Comparison of ENCODE assay signal across 16 mouse cellular contexts in genomic region chr6:50924571-50924970, GRCm38 (mm10).
DNase-seq lines count a peak whose midpoint lies in the region; ATAC-seq lines count a peak whose summit lies in the region.
"Had no signal": no experiment of that assay in that cellular context is flagged by ENCODE, and none has a peak within 500 bp of the region (broad histone marks: within the 10 kb centered on the region; RNA-seq: fewer than 3 reads in every experiment).

No protein-coding gene starts in this region.

- intact Hi-C loops in left cerebral cortex, postnatal 10 days (cut with DNase I), result no loop called here

- peak overlapping the region; percentile 40; the same call in 1 of the 2 replicates for H3K27ac ChIP-seq in forebrain, embryonic 10.5 days
- no peak overlapping the region; the same call in 1 of the 2 replicates for H3K27ac ChIP-seq in forebrain, embryonic 13.5 days
- H3K27ac ChIP-seq in kidney, embryonic 15.5 days, result peak overlapping the region; percentile 73
- peak overlapping the region; percentile 67 for H3K27ac ChIP-seq in hindbrain, embryonic 13.5 days

- no peak for DNase-seq in forebrain, embryonic 10.5 days (ENCODE audit: extremely low spot score, low spot score)
- DNase-seq in kidney, postnatal 10 days, result no peak
- peak; percentile 42 for DNase-seq in embryo, embryonic 11 days
- DNase-seq in adrenal gland, adult 2 months, result no peak
- no peak for DNase-seq in left cerebral cortex, postnatal 10 days (ENCODE audit: extremely low spot score in 1 of 2, low spot score in 2 of 2)
- DNase-seq: adrenal gland, postnatal 10 days; cerebellum, adult 8-10 months; gastrocnemius, postnatal 25 days; heart, postnatal 10 days; liver; lung, adult 18-20 months; lung, postnatal 4 days had no signal

- no peak overlapping the region for H3K4me3 ChIP-seq in forebrain, embryonic 10.5 days
- no peak overlapping the region for H3K4me3 ChIP-seq in forebrain, embryonic 13.5 days
- H3K4me3 ChIP-seq in kidney, embryonic 15.5 days (replicated peaks), result no peak overlapping the region
- H3K4me3 ChIP-seq in hindbrain, embryonic 13.5 days, result no peak overlapping the region

- no peaks in the 10 kb centered on the region for H3K36me3 ChIP-seq in forebrain, embryonic 10.5 days (replicated peaks)
- H3K36me3 ChIP-seq in forebrain, embryonic 13.5 days (ENCODE audit: poor library complexity, severe bottlenecking), result no peaks in the 10 kb centered on the region
- H3K36me3 ChIP-seq in kidney, embryonic 15.5 days, result no peaks in the 10 kb centered on the region
- H3K36me3 ChIP-seq in hindbrain, embryonic 13.5 days, result no peaks in the 10 kb centered on the region

- H3K4me2 ChIP-seq in forebrain, embryonic 13.5 days, result no peak overlapping the region
- H3K4me2 ChIP-seq in kidney, embryonic 15.5 days, result no peak overlapping the region
- H3K4me2 ChIP-seq in hindbrain, embryonic 13.5 days, result no peak overlapping the region

- 51% methylated on average over 5 of the region's 5 CpGs for WGBS in forebrain, embryonic 10.5 days
- 48% methylated on average over 5 of the region's 5 CpGs for WGBS in forebrain, embryonic 13.5 days
- WGBS in kidney, embryonic 15.5 days, result 18% methylated on average over 5 of the region's 5 CpGs
- 24% methylated on average over 5 of the region's 5 CpGs for WGBS in hindbrain, embryonic 13.5 days

- H3K27me3 ChIP-seq in forebrain, embryonic 10.5 days (ENCODE audit: poor library complexity, severe bottlenecking), result no peaks in the 10 kb centered on the region; the same call in 1 of the 2 replicates
- H3K27me3 ChIP-seq in forebrain, embryonic 13.5 days, result no peaks in the 10 kb centered on the region
- no peaks in the 10 kb centered on the region for H3K27me3 ChIP-seq in kidney, embryonic 15.5 days
- H3K27me3 ChIP-seq in hindbrain, embryonic 13.5 days, result no peaks in the 10 kb centered on the region

- no peak for ATAC-seq in forebrain, embryonic 13.5 days
- ATAC-seq in kidney, embryonic 15.5 days (replicated peaks; ENCODE audit: low FRiP score), result no peak
- ATAC-seq in hindbrain, embryonic 13.5 days (ENCODE audit: low FRiP score), result no peak
- ATAC-seq: intestine, postnatal 0 days had no signal

- peaks cover 18% of the 10 kb centered on the region for H3K4me1 ChIP-seq in forebrain, embryonic 10.5 days
- peaks cover 11% of the 10 kb centered on the region for H3K4me1 ChIP-seq in forebrain, embryonic 13.5 days
- peaks cover 33% of the 10 kb centered on the region for H3K4me1 ChIP-seq in kidney, embryonic 15.5 days
- H3K4me1 ChIP-seq in hindbrain, embryonic 13.5 days (replicated peaks), result peaks cover 19% of the 10 kb centered on the region

- H3K9ac ChIP-seq in forebrain, embryonic 13.5 days, result no peak overlapping the region
- no peak overlapping the region for H3K9ac ChIP-seq in kidney, embryonic 15.5 days
- H3K9ac ChIP-seq in hindbrain, embryonic 13.5 days, result no peak overlapping the region

- peaks cover 4% of the 10 kb centered on the region for H3K9me3 ChIP-seq in forebrain, embryonic 10.5 days
- H3K9me3 ChIP-seq in forebrain, embryonic 13.5 days (replicated peaks), result no peaks in the 10 kb centered on the region; the same call in 1 of the 2 replicates
- no peaks in the 10 kb centered on the region for H3K9me3 ChIP-seq in kidney, embryonic 15.5 days (replicated peaks)
- H3K9me3 ChIP-seq in hindbrain, embryonic 13.5 days, result no peaks in the 10 kb centered on the region
